Mouse (Mus musculus) regulatory T cell (primary cell): Measurements from ENCODE around the gene Anp32e.
"Not testable (repeated sequence)": the region's sequence is repeated elsewhere in the genome, so short reads cannot be mapped to it uniquely, and the experiment has no call there.

Experiments used
- in situ Hi-C: fragments of 300-600 bp; cut with MboI, MseI; formaldehyde crosslinking; loops from one replicate; pipeline ENCODE4 v1.15.1; 2025; ENCODE audit warnings: high pct_unique_total_duplicates

Gene Anp32e

GRCm38 (mm10) chr3:95928658-95929503, at the start of gene Anp32e:
TSS of gene Anp32e (plus strand) at chr3:95929246.
- in situ Hi-C loops = no loop called here

GRCm38 (mm10) chr3:95881979-95882815, 46.8 kb upstream of the Anp32e start, which contains the start of gene Ciart:
TSS of gene Ciart (minus strand) at chr3:95882251.
- in situ Hi-C loops = no loop called here

- in situ Hi-C loops = no loop called here
These were observed 46.1 kb upstream of the Anp32e start for GRCm38 (mm10) chr3:95882816-95883425.

- in situ Hi-C loops = no loop called here
These were observed 44.6 kb upstream of the Anp32e start for GRCm38 (mm10) chr3:95884400-95884799.

GRCm38 (mm10) chr3:95887596-95887995, 41.5 kb upstream of the Anp32e start:
- in situ Hi-C loops = no loop called here

- in situ Hi-C loops = no loop called here
These were observed 39.4 kb upstream of the Anp32e start for GRCm38 (mm10) chr3:95889664-95890063.

- in situ Hi-C loops = no loop called here
These were observed 37.6 kb upstream of the Anp32e start, which contains the start of gene BC028528 for GRCm38 (mm10) chr3:95891211-95892065. TSS of gene BC028528 (minus strand) at chr3:95892005.

- in situ Hi-C loops = no loop called here
These were observed 36.7 kb upstream of the Anp32e start for GRCm38 (mm10) chr3:95892066-95893052.

- in situ Hi-C loops = no loop called here
These were observed 35.9 kb upstream of the Anp32e start for GRCm38 (mm10) chr3:95893126-95893525.

- in situ Hi-C loops = not testable (repeated sequence)
These were observed 35.3 kb upstream of the Anp32e start, which contains the start of gene Aph1a for GRCm38 (mm10) chr3:95893606-95894316. TSS of gene Aph1a (plus strand) at chr3:95893969.

- in situ Hi-C loops = no loop called here
These were observed 34.5 kb upstream of the Anp32e start for GRCm38 (mm10) chr3:95894317-95895160.

GRCm38 (mm10) chr3:95895501-95895900, 33.5 kb upstream of the Anp32e start:
- in situ Hi-C loops = not testable (repeated sequence)

GRCm38 (mm10) chr3:95899800-95900524, 29.1 kb upstream of the Anp32e start:
- in situ Hi-C loops = loop anchor here (5.0 kb wide), 1 partner anchor 33 kb away; no protein-coding TSS in a partner anchor

GRCm38 (mm10) chr3:95901616-95902372, 27.3 kb upstream of the Anp32e start:
- in situ Hi-C loops = loop anchor here (5.0 kb wide), 1 partner anchor 34 kb away; no protein-coding TSS in a partner anchor

- in situ Hi-C loops = loop anchor here (5.0 kb wide), 1 partner anchor 35 kb away; no protein-coding TSS in a partner anchor
These were observed 26.7 kb upstream of the Anp32e start for GRCm38 (mm10) chr3:95902373-95902625.

GRCm38 (mm10) chr3:95902643-95903042, 26.4 kb upstream of the Anp32e start:
- in situ Hi-C loops = loop anchor here (5.0 kb wide), 1 partner anchor 35 kb away; no protein-coding TSS in a partner anchor
